Comparison of ENCODE assay signal across 9 mouse cellular contexts in genomic region chr19:32501414-32501813, GRCm38 (mm10). TPM values are rescaled to one million over a fixed set of nuclear protein-coding genes. Genes with fewer than 3 reads are reported as not detected.
DNase-seq lines count a peak whose midpoint lies in the region; ATAC-seq and TF ChIP-seq lines count a peak whose summit lies in the region.
"Had no signal": no experiment of that assay in that cellular context is flagged by ENCODE, and none has a peak within 500 bp of the region (broad histone marks: within the 10 kb centered on the region; RNA-seq: fewer than 3 reads in every experiment).

No protein-coding gene starts in this region.

- no peaks in the 10 kb centered on the region for H3K27me3 ChIP-seq in hindbrain, embryonic 14.5 days (ENCODE audit: control insufficient read depth, insufficient read depth, low read length)
- H3K27me3 ChIP-seq in hindbrain, embryonic 12.5 days: no peaks in the 10 kb centered on the region
- H3K27me3 ChIP-seq in midbrain, embryonic 13.5 days: no peaks in the 10 kb centered on the region
- H3K27me3 ChIP-seq in thymus, adult 2 months (ENCODE audit: control insufficient read depth, insufficient read depth, low read length): no peaks in the 10 kb centered on the region
- H3K27me3 ChIP-seq: megakaryocyte, embryonic 14.5 days had no signal

- no peaks in the 10 kb centered on the region for H3K4me1 ChIP-seq in hindbrain, embryonic 14.5 days (replicated peaks; ENCODE audit: control insufficient read depth, insufficient read depth, low read length)
- no peaks in the 10 kb centered on the region for H3K4me1 ChIP-seq in hindbrain, embryonic 12.5 days
- no peaks in the 10 kb centered on the region for H3K4me1 ChIP-seq in midbrain, embryonic 13.5 days (replicated peaks)
- H3K4me1 ChIP-seq in thymus, adult 2 months (replicated peaks; ENCODE audit: control insufficient read depth, insufficient read depth, low read length): peaks cover 4% of the 10 kb centered on the region; the same call in 1 of the 2 replicates
- H3K4me1 ChIP-seq: megakaryocyte, embryonic 14.5 days had no signal

- TF ChIP-seq POLR2A in thymus, adult 2 months (IDR thresholded peaks at IDR 0.05; ENCODE audit: control insufficient read depth, extremely low read depth, insufficient read depth, low read length, poor library complexity): no peak

- no peak for TF ChIP-seq CTCF in thymus, adult 2 months (IDR thresholded peaks at IDR 0.05; ENCODE audit: borderline replicate concordance, control insufficient read depth, extremely low read depth, insufficient read depth, low read length, poor library complexity)

- WGBS in hindbrain, embryonic 14.5 days: 85% methylated on average over 6 of the region's 6 CpGs
- WGBS in hindbrain, embryonic 12.5 days: 88% methylated on average over 6 of the region's 6 CpGs
- 86% methylated on average over 6 of the region's 6 CpGs for WGBS in midbrain, embryonic 13.5 days
- 76% methylated on average over 6 of the region's 6 CpGs for WGBS in thymus, adult 2 months

- H3K36me3 ChIP-seq in hindbrain, embryonic 14.5 days (replicated peaks; ENCODE audit: control insufficient read depth, insufficient read depth): peaks cover 47% of the 10 kb centered on the region
- peaks cover 20% of the 10 kb centered on the region for H3K36me3 ChIP-seq in hindbrain, embryonic 12.5 days
- peaks cover 33% of the 10 kb centered on the region for H3K36me3 ChIP-seq in midbrain, embryonic 13.5 days
- H3K36me3 ChIP-seq in thymus, adult 2 months (ENCODE audit: control insufficient read depth, insufficient read depth, low read length): peaks cover 7% of the 10 kb centered on the region

- H3K9ac ChIP-seq in hindbrain, embryonic 14.5 days: no peak overlapping the region
- H3K9ac ChIP-seq in hindbrain, embryonic 12.5 days: no peak overlapping the region
- no peak overlapping the region for H3K9ac ChIP-seq in midbrain, embryonic 13.5 days (replicated peaks)

- H3K4me3 ChIP-seq in hindbrain, embryonic 14.5 days (replicated peaks; ENCODE audit: low read length): no peak overlapping the region
- no peak overlapping the region for H3K4me3 ChIP-seq in hindbrain, embryonic 12.5 days
- H3K4me3 ChIP-seq in midbrain, embryonic 13.5 days (replicated peaks): no peak overlapping the region
- no peak overlapping the region for H3K4me3 ChIP-seq in thymus, adult 2 months (ENCODE audit: control insufficient read depth, insufficient read depth, low read length)
- H3K4me3 ChIP-seq: megakaryocyte, embryonic 14.5 days had no signal

- DNase-seq in hindbrain, embryonic 14.5 days (ENCODE audit: low spot score): peak; percentile 69
- peak; percentile 40 for DNase-seq in ES-CJ7 (ENCODE audit: low read depth, low spot score)
- DNase-seq in adrenal gland, postnatal 4 days (ENCODE audit: low spot score in 2 of 2): no peak
- no peak for DNase-seq in thymus, adult 2 months
- no peak for DNase-seq in urinary bladder, adult 18-20 months (ENCODE audit: low spot score in 2 of 2)

- ATAC-seq in hindbrain, embryonic 14.5 days (ENCODE audit: low FRiP score): peak; percentile 51; the same call in 1 of the 2 replicates
- no peak for ATAC-seq in hindbrain, embryonic 12.5 days (ENCODE audit: low FRiP score)
- peak; percentile 66 for ATAC-seq in common myeloid progenitor, adult 5-6 weeks (replicated peaks; ENCODE audit: low read depth, poor library complexity, severe bottlenecking)
- ATAC-seq in midbrain, embryonic 13.5 days: peak; percentile 53

- H3K4me2 ChIP-seq in hindbrain, embryonic 14.5 days (replicated peaks): no peak overlapping the region
- no peak overlapping the region for H3K4me2 ChIP-seq in hindbrain, embryonic 12.5 days (replicated peaks)
- no peak overlapping the region for H3K4me2 ChIP-seq in midbrain, embryonic 13.5 days (replicated peaks)

- no peak overlapping the region for H3K27ac ChIP-seq in hindbrain, embryonic 14.5 days
- no peak overlapping the region for H3K27ac ChIP-seq in hindbrain, embryonic 12.5 days
- no peak overlapping the region for H3K27ac ChIP-seq in midbrain, embryonic 13.5 days
- H3K27ac ChIP-seq in thymus, adult 2 months (ENCODE audit: control insufficient read depth, insufficient read depth, low read length): no peak overlapping the region

- no peaks in the 10 kb centered on the region for H3K9me3 ChIP-seq in hindbrain, embryonic 14.5 days (ENCODE audit: control insufficient read depth, low read length)
- no peaks in the 10 kb centered on the region for H3K9me3 ChIP-seq in hindbrain, embryonic 12.5 days (replicated peaks)
- no peaks in the 10 kb centered on the region for H3K9me3 ChIP-seq in midbrain, embryonic 13.5 days
- H3K9me3 ChIP-seq: megakaryocyte, embryonic 14.5 days had no signal

RNA-seq across cellular contexts. Expression of gene Minpp1, which starts 15.8 kb away (rescaled TPM):
- 60.6 and 66.2 TPM in 2 replicates for polyA plus RNA-seq in hindbrain, embryonic 14.5 days (2014; fragmentation: Nextera tagmentation; extraction: Ambion mirVana)
- 66.9 and 69.4 TPM in 2 replicates for polyA plus RNA-seq in hindbrain, embryonic 12.5 days (2016; fragmentation: Nextera tagmentation; extraction: Ambion mirVana)
- total RNA-seq in common myeloid progenitor, adult 5-6 weeks (2017): 98.8 and 100 TPM in 2 replicates
- polyA plus RNA-seq in midbrain, embryonic 13.5 days (2015; fragmentation: Nextera tagmentation; extraction: Ambion mirVana): 54.4 and 54.9 TPM in 2 replicates
- 10 to 100 TPM; 39.4 to 40.4 TPM for total RNA-seq in adrenal gland, postnatal 4 days (2021)
- 70.7 and 109 TPM in 2 replicates for polyA plus RNA-seq in thymus, adult 2 months (2012; rRNA removed)

RNA-seq across cellular contexts. Expression of gene Rpl9-ps6, which starts 35.0 kb away (rescaled TPM):
- 67.6 and 79.3 TPM in 2 replicates for polyA plus RNA-seq in hindbrain, embryonic 14.5 days (2014; fragmentation: Nextera tagmentation; extraction: Ambion mirVana)
- polyA plus RNA-seq in hindbrain, embryonic 12.5 days (2016; fragmentation: Nextera tagmentation; extraction: Ambion mirVana): 64.5 and 71.5 TPM in 2 replicates
- 221 and 259 TPM in 2 replicates for total RNA-seq in common myeloid progenitor, adult 5-6 weeks (2017)
- polyA plus RNA-seq in midbrain, embryonic 13.5 days (2015; fragmentation: Nextera tagmentation; extraction: Ambion mirVana): 70.7 and 97.8 TPM in 2 replicates
- total RNA-seq in adrenal gland, postnatal 4 days (2021): 100 to 1,000 TPM; 205 to 207 TPM
- polyA plus RNA-seq in thymus, adult 2 months (2012; rRNA removed): 8.0 and 10.4 TPM in 2 replicates

Comparison
In these comparisons a context has a peak if more than half of its experiments do, and no peak if none do; other contexts are left out.
1. DNase-seq: peak in hindbrain, embryonic 14.5 days (single experiment) and ES-CJ7 (single experiment); none in adrenal gland, postnatal 4 days (0 of 2), thymus, adult 2 months (single experiment) and urinary bladder, adult 18-20 months (0 of 2).